8 mouse cellular contexts compared by ENCODE assay signal in genomic region chr7:118584926-118585325, GRCm38 (mm10). TPM values are rescaled to one million over a fixed set of nuclear protein-coding genes. Genes with fewer than 3 reads are reported as not detected.
DNase-seq lines count a peak whose midpoint lies in the region; ATAC-seq and TF ChIP-seq lines count a peak whose summit lies in the region.

No protein-coding gene starts in this region.

- WGBS in kidney, postnatal 0 days, result 65% methylated on average over 5 of the region's 5 CpGs
- whole genome bisulfite sequencing in intestine, embryonic 15.5 days, result 65% methylated on average over 5 of the region's 5 CpGs
- WGBS in midbrain, postnatal 0 days, result 64% methylated on average over 5 of the region's 5 CpGs

- H3K27me3 ChIP-seq in kidney, postnatal 0 days (ENCODE audit: insufficient read depth, low read length), result no peaks in the 10 kb centered on the region
- H3K27me3 ChIP-seq in intestine, embryonic 15.5 days (replicated peaks), result no peaks in the 10 kb centered on the region
- H3K27me3 ChIP-seq in midbrain, postnatal 0 days (ENCODE audit: insufficient read depth, low read length), result no peaks in the 10 kb centered on the region

- no peaks in the 10 kb centered on the region for H3K36me3 ChIP-seq in kidney, postnatal 0 days (ENCODE audit: insufficient read depth, low read length)
- H3K36me3 ChIP-seq in intestine, embryonic 15.5 days, result no peaks in the 10 kb centered on the region
- no peaks in the 10 kb centered on the region for H3K36me3 ChIP-seq in midbrain, postnatal 0 days (ENCODE audit: insufficient read depth, low read length)

- peak overlapping the region; percentile 55 for H3K4me3 ChIP-seq in kidney, postnatal 0 days (replicated peaks; ENCODE audit: low read depth, low read length)
- peak overlapping the region; percentile 63; the same call in 1 of the 2 replicates for H3K4me3 ChIP-seq in embryonic fibroblast, embryonic 13.5 days (ENCODE audit: insufficient read depth, low read length)
- peak overlapping the region; percentile 61 for H3K4me3 ChIP-seq in intestine, embryonic 15.5 days (replicated peaks)
- H3K4me3 ChIP-seq in midbrain, postnatal 0 days (ENCODE audit: low read depth, low read length), result peak overlapping the region; percentile 72

- H3K4me2 ChIP-seq in kidney, postnatal 0 days (ENCODE audit: low read length), result peak overlapping the region; percentile 93
- H3K4me2 ChIP-seq in intestine, embryonic 15.5 days (replicated peaks), result peak overlapping the region; percentile 95
- peak overlapping the region; percentile 92 for H3K4me2 ChIP-seq in midbrain, postnatal 0 days (ENCODE audit: low read depth, low read length, poor library complexity, severe bottlenecking)

- H3K27ac ChIP-seq in kidney, postnatal 0 days, result no peak overlapping the region
- no peak overlapping the region for H3K27ac ChIP-seq in embryonic fibroblast, embryonic 13.5 days (ENCODE audit: insufficient read depth, low read length)
- no peak overlapping the region for H3K27ac ChIP-seq in intestine, embryonic 15.5 days
- 0 out of 2 replicates have a peak overlapping the region, but pooled peaks have one; percentile 39 for H3K27ac ChIP-seq in midbrain, postnatal 0 days (ENCODE audit: low read depth, low read length)

- no peak for DNase-seq in kidney, postnatal 0 days (ENCODE audit: low spot score)
- no peak for DNase-seq in kidney, adult 11 months
- DNase-seq in midbrain, postnatal 0 days (ENCODE audit: low spot score), result no peak
- DNase-seq in adrenal gland, postnatal 25 days, result no peak
- no peak for DNase-seq in embryo, embryonic 10.5 days (ENCODE audit: low spot score)
- DNase-seq in spleen, adult 18-20 months, result no peak

- H3K9me3 ChIP-seq in kidney, postnatal 0 days (replicated peaks; ENCODE audit: low read length), result no peaks in the 10 kb centered on the region
- no peaks in the 10 kb centered on the region for H3K9me3 ChIP-seq in intestine, embryonic 15.5 days
- no peaks in the 10 kb centered on the region for H3K9me3 ChIP-seq in midbrain, postnatal 0 days (ENCODE audit: low read length)

- no peak for TF ChIP-seq POLR2A in embryonic fibroblast, embryonic 13.5 days (IDR thresholded peaks at IDR 0.05; ENCODE audit: low read depth, low read length)

- no peak for TF ChIP-seq CTCF in kidney, postnatal 0 days (IDR thresholded peaks at IDR 0.05; ENCODE audit: low read depth)
- TF ChIP-seq CTCF in embryonic fibroblast, embryonic 13.5 days (IDR thresholded peaks at IDR 0.05; ENCODE audit: borderline replicate concordance, insufficient read depth, low read length), result no peak
- TF ChIP-seq CTCF in midbrain, postnatal 0 days (IDR thresholded peaks at IDR 0.05), result no peak

- no peak overlapping the region for H3K9ac ChIP-seq in kidney, postnatal 0 days (ENCODE audit: low read depth, low read length)
- H3K9ac ChIP-seq in intestine, embryonic 15.5 days, result no peak overlapping the region
- H3K9ac ChIP-seq in midbrain, postnatal 0 days (replicated peaks; ENCODE audit: low read length, poor library complexity, severe bottlenecking), result peak overlapping the region; percentile 74; the same call in 1 of the 2 replicates

- no peak for ATAC-seq in kidney, postnatal 0 days (replicated peaks; ENCODE audit: low FRiP score, low read depth)
- ATAC-seq in intestine, embryonic 15.5 days, result peak; percentile 19; the same call in 1 of the 2 replicates
- ATAC-seq in midbrain, postnatal 0 days (ENCODE audit: low FRiP score), result 0 out of 2 replicates have a peak, but pooled peaks have one; percentile 5

- H3K4me1 ChIP-seq in kidney, postnatal 0 days (replicated peaks; ENCODE audit: insufficient read depth, low read length), result no peaks in the 10 kb centered on the region
- H3K4me1 ChIP-seq in embryonic fibroblast, embryonic 13.5 days (ENCODE audit: control insufficient read depth, insufficient read depth, low read length), result no peaks in the 10 kb centered on the region
- H3K4me1 ChIP-seq in intestine, embryonic 15.5 days (replicated peaks), result peaks cover 11% of the 10 kb centered on the region
- 0 out of 2 replicates have a peak, but pooled peaks cover 7% of the 10 kb centered on the region for H3K4me1 ChIP-seq in midbrain, postnatal 0 days (ENCODE audit: insufficient read depth, low read length)

RNA-seq across cellular contexts. Expression of gene Tmc7, which starts 0.4 kb away (rescaled TPM):
- polyA plus RNA-seq in kidney, postnatal 0 days (2015; fragmentation: Nextera tagmentation; extraction: Ambion mirVana), result 1.3 and 1.6 TPM in 2 replicates
- 1.4 and 1.9 TPM in 2 replicates for polyA plus RNA-seq in embryonic fibroblast, embryonic 13.5 days (2011; ENCODE audit: insufficient read length, low read depth, missing spikeins)
- 2.0 and 2.4 TPM in 2 replicates for polyA plus RNA-seq in intestine, embryonic 15.5 days (2015; fragmentation: Nextera tagmentation; extraction: Ambion mirVana)
- total RNA-seq in midbrain, postnatal 0 days (2014; rRNA removed), result 11.5 and 13.5 TPM in 2 replicates
- 4.8 and 5.4 TPM in 2 replicates for polyA plus RNA-seq in midbrain, postnatal 0 days (2015; fragmentation: Nextera tagmentation; extraction: Ambion mirVana)
- total RNA-seq in adrenal gland, postnatal 25 days (2021), result 0.52 TPM in 1 of 2 replicates, not detected in the other

RNA-seq across cellular contexts. Expression of gene Tmc5, which starts 12.2 kb away (rescaled TPM):
- 0.91 and 1.3 TPM in 2 replicates for polyA plus RNA-seq in kidney, postnatal 0 days (2015; fragmentation: Nextera tagmentation; extraction: Ambion mirVana)
- polyA plus RNA-seq in embryonic fibroblast, embryonic 13.5 days (2011; ENCODE audit: insufficient read length, low read depth, missing spikeins), result not detected in 2 replicates
- polyA plus RNA-seq in intestine, embryonic 15.5 days (2015; fragmentation: Nextera tagmentation; extraction: Ambion mirVana), result 9.6 and 11.3 TPM in 2 replicates
- 0.47 and 0.66 TPM in 2 replicates for total RNA-seq in midbrain, postnatal 0 days (2014; rRNA removed)
- polyA plus RNA-seq in midbrain, postnatal 0 days (2015; fragmentation: Nextera tagmentation; extraction: Ambion mirVana), result 0.22 and 0.31 TPM in 2 replicates
- 0.33 TPM in 1 of 2 replicates, not detected in the other for total RNA-seq in adrenal gland, postnatal 25 days (2021)

RNA-seq across cellular contexts. Expression of gene Coq7, which starts 51.8 kb away (rescaled TPM):
- polyA plus RNA-seq in kidney, postnatal 0 days (2015; fragmentation: Nextera tagmentation; extraction: Ambion mirVana), result 165 and 168 TPM in 2 replicates
- 13.8 and 14.5 TPM in 2 replicates for polyA plus RNA-seq in embryonic fibroblast, embryonic 13.5 days (2011; ENCODE audit: insufficient read length, low read depth, missing spikeins)
- 124 and 134 TPM in 2 replicates for polyA plus RNA-seq in intestine, embryonic 15.5 days (2015; fragmentation: Nextera tagmentation; extraction: Ambion mirVana)
- total RNA-seq in midbrain, postnatal 0 days (2014; rRNA removed), result 30.9 and 38.2 TPM in 2 replicates
- 128 and 131 TPM in 2 replicates for polyA plus RNA-seq in midbrain, postnatal 0 days (2015; fragmentation: Nextera tagmentation; extraction: Ambion mirVana)
- total RNA-seq in adrenal gland, postnatal 25 days (2021), result 36.9 and 40.3 TPM in 2 replicates
